In genomic region chr6:53409183-53409582, GRCm38 (mm10) we compare ENCODE assay signal across 31 mouse cellular contexts.
"Had no signal": no experiment of that assay in that cellular context is flagged by ENCODE, and none has a peak within 500 bp of the region (broad histone marks: within the 10 kb centered on the region; RNA-seq: fewer than 3 reads in every experiment).

No protein-coding gene starts in this region.

- H3K27me3 ChIP-seq: limb, embryonic 12.5 days; limb, embryonic 13.5 days; limb, embryonic 15.5 days; liver, embryonic 12.5 days; liver, embryonic 13.5 days; liver, embryonic 15.5 days; lung, embryonic 15.5 days; midbrain, embryonic 12.5 days; midbrain, embryonic 13.5 days; midbrain, embryonic 15.5 days; neural tube, embryonic 12.5 days had no signal

- H3K9me3 ChIP-seq: limb, embryonic 10.5 days; limb, embryonic 12.5 days; limb, embryonic 13.5 days; limb, embryonic 15.5 days; liver, embryonic 12.5 days; liver, embryonic 13.5 days; liver, embryonic 15.5 days; lung, embryonic 15.5 days; megakaryocyte, embryonic 14.5 days; midbrain, embryonic 10.5 days; midbrain, embryonic 12.5 days; midbrain, embryonic 13.5 days; midbrain, embryonic 15.5 days; neural tube, embryonic 12.5 days had no signal

- H3K4me1 ChIP-seq: limb, embryonic 10.5 days; limb, embryonic 12.5 days; limb, embryonic 13.5 days; limb, embryonic 15.5 days; liver, embryonic 12.5 days; liver, embryonic 13.5 days; liver, embryonic 15.5 days; lung, embryonic 15.5 days; megakaryocyte, embryonic 14.5 days; midbrain, embryonic 12.5 days; midbrain, embryonic 13.5 days; midbrain, embryonic 15.5 days; neural tube, embryonic 12.5 days had no signal

- H3K4me2 ChIP-seq: limb, embryonic 12.5 days; limb, embryonic 13.5 days; limb, embryonic 15.5 days; liver, embryonic 11.5 days; liver, embryonic 12.5 days; liver, embryonic 13.5 days; liver, embryonic 15.5 days; lung, embryonic 14.5 days; lung, embryonic 15.5 days; midbrain, embryonic 11.5 days; midbrain, embryonic 12.5 days; midbrain, embryonic 13.5 days; midbrain, embryonic 15.5 days; neural tube, embryonic 12.5 days had no signal

- H3K9ac ChIP-seq: limb, embryonic 12.5 days; limb, embryonic 13.5 days; limb, embryonic 15.5 days; liver, embryonic 12.5 days; liver, embryonic 13.5 days; liver, embryonic 14.5 days; liver, embryonic 15.5 days; liver, postnatal 0 days; lung, embryonic 14.5 days; lung, embryonic 15.5 days; midbrain, embryonic 12.5 days; midbrain, embryonic 13.5 days; midbrain, embryonic 15.5 days; neural tube, embryonic 12.5 days had no signal

- H3K4me3 ChIP-seq: limb, embryonic 10.5 days; limb, embryonic 12.5 days; limb, embryonic 13.5 days; limb, embryonic 15.5 days; liver, embryonic 12.5 days; liver, embryonic 13.5 days; liver, embryonic 15.5 days; lung, embryonic 15.5 days; megakaryocyte, embryonic 14.5 days; midbrain, embryonic 10.5 days; midbrain, embryonic 12.5 days; midbrain, embryonic 13.5 days; midbrain, embryonic 15.5 days; myocyte; neural tube, embryonic 12.5 days had no signal

- H3K36me3 ChIP-seq: limb, embryonic 10.5 days; limb, embryonic 15.5 days; liver, embryonic 12.5 days; liver, embryonic 13.5 days; liver, embryonic 15.5 days; lung, embryonic 15.5 days; midbrain, embryonic 10.5 days; midbrain, embryonic 12.5 days; midbrain, embryonic 13.5 days; midbrain, embryonic 15.5 days; neural tube, embryonic 12.5 days had no signal

- DNase-seq: left cerebral cortex, postnatal 4 days; liver; liver, embryonic 13.5 days; liver, postnatal 0 days; lung, adult 18-20 months; lung, adult 2 months; lung, embryonic 14.5 days; lung, postnatal 10 days; lung, postnatal 14 days; lung, postnatal 36 days; lung, postnatal 4 days; midbrain, embryonic 14.5 days had no signal

- H3K27ac ChIP-seq: limb, embryonic 10.5 days; limb, embryonic 12.5 days; limb, embryonic 13.5 days; limb, embryonic 15.5 days; liver, embryonic 12.5 days; liver, embryonic 13.5 days; liver, embryonic 14.5 days; liver, embryonic 15.5 days; lung, embryonic 15.5 days; macrophage; midbrain, embryonic 10.5 days; midbrain, embryonic 12.5 days; midbrain, embryonic 13.5 days; midbrain, embryonic 15.5 days; neural tube, embryonic 12.5 days had no signal

- ATAC-seq: liver, embryonic 12.5 days; liver, postnatal 0 days; lung, postnatal 0 days; midbrain, embryonic 13.5 days; midbrain, embryonic 15.5 days had no signal
